Mouse (Mus musculus): ENCODE results near the gene F13b.

Gene F13b

GRCm38 (mm10) chr1:139501258-139501752 lies at the start of gene F13b:
Gene F13b (plus strand): TSS chr1:139501702.
- DNase-seq = no peak

GRCm38 (mm10) chr1:139454340-139455225 lies 46.9 kb upstream of the F13b start, which contains the start of gene Aspm:
Gene Aspm (plus strand): TSS chr1:139454772.
- DNase-seq = peak; percentile 86

GRCm38 (mm10) chr1:139455226-139455869 lies 46.2 kb upstream of the F13b start:
- DNase-seq = no peak

- no peak for DNase-seq
These were observed 40.7 kb upstream of the F13b start for GRCm38 (mm10) chr1:139460807-139461206.

- DNase-seq = no peak
These were observed 35.6 kb upstream of the F13b start for GRCm38 (mm10) chr1:139465936-139466335.

- DNase-seq = no peak
These were observed 22.6 kb upstream of the F13b start for GRCm38 (mm10) chr1:139478898-139479297.

GRCm38 (mm10) chr1:139480246-139480645 lies 21.3 kb upstream of the F13b start:
- DNase-seq = no peak

- DNase-seq = no peak
These were observed 20.4 kb upstream of the F13b start for GRCm38 (mm10) chr1:139481146-139481545.

- DNase-seq = no peak
These were observed 6.9 kb upstream of the F13b start for GRCm38 (mm10) chr1:139494630-139495029.

GRCm38 (mm10) chr1:139495408-139495807 lies 6.1 kb upstream of the F13b start:
- DNase-seq = no peak

- DNase-seq = no peak
These were observed 5.3 kb upstream of the F13b start for GRCm38 (mm10) chr1:139496212-139496611.

GRCm38 (mm10) chr1:139499751-139500150 lies 1.8 kb upstream of the F13b start:
- no peak for DNase-seq

- no peak for DNase-seq
These were observed 13.1 kb downstream of the F13b start for GRCm38 (mm10) chr1:139514556-139514955.

- no peak for DNase-seq
These were observed 47.0 kb downstream of the F13b start for GRCm38 (mm10) chr1:139548536-139548935.

GRCm38 (mm10) chr1:139551311-139551710 lies 49.8 kb downstream of the F13b start:
- DNase-seq = no peak

GRCm38 (mm10) chr1:139560024-139560423 lies 58.5 kb downstream of the F13b start, which contains the start of gene Cfhr1:
Gene Cfhr1 (minus strand): TSS chr1:139560272.
- DNase-seq = no peak

Measured in cerebellum, adult 11-12 months (tissue).